Mouse (Mus musculus) liver (tissue): Measurements from ENCODE around the gene Clec12b.
"Not testable (repeated sequence)": the region's sequence is repeated elsewhere in the genome, so short reads cannot be mapped to it uniquely, and the experiment has no call there.

Source experiments
- DNase-seq: peaks from one replicate; pipeline ENCODE4 v3.0.0-alpha.2; 2020; ENCODE audit warnings: mixed read lengths

The Clec12b gene

DNA sequence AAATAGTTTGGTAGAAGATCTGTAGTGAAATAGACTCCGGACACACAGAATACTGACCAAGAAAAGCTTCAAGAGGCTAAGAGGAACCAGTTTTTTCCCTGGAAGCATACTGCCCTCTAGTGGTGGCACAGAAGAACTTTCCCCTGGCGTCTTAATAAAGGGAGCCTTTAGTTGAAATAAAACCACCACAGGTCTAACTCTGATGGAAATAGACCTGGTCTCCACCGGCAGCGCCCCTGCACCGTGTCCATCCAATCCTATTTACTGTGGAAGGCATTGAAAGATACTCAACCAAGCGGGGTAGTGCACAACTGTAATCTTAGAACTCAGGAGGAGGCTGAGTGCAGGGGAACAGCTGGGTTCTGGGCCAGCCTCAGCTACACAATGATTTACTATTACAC lies 19.7 kb downstream of the Clec12b start:
- peak; percentile 6 for DNase-seq

- DNase-seq = no peak
Measured at GRCm38 (mm10) chr6:129363942-129364341, 21.7 kb downstream of the Clec12b start.

GRCm38 (mm10) chr6:129359515-129359914 lies 26.2 kb downstream of the Clec12b start:
- no peak for DNase-seq

GRCm38 (mm10) chr6:129356430-129356829 lies 29.2 kb downstream of the Clec12b start:
- DNase-seq = no peak

DNA sequence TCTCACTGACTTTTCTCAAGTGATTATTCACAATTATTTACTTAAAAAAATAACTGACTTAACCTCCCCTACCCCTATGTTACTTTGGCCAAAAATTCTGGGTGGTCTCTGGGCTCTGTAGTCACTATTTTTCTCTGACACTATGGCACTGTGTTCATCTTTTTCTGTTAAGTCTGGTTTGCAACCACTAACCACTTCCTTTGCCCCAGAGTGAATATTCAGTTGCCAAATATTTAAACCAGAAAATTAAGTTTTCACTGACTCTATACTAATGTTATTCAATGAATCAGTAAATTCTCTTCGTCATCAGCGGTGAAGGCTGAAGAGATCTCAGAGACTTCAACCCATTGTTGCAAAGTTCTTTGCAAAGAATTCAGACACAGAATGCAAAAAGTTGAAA lies 29.9 kb downstream of the Clec12b start:
- DNase-seq = no peak

DNA sequence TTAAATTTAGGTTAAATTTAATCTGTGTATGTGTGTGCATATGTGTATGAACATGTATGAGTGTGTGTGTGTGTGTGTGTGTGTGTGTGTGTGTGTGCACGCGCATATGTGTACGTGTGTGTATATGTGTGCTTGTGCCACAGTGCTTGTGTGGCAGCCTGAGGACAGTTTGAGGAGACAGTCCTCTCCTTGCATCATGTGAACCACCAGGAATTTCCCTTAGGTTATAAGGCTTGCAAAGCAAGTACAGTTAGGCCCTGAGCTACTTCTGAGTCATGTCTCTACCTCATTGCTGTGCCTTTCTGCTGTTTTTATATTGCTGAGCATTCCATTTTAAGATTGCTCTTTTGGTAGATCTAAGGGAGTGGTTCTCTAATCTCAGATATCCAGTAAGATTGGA lies 34.6 kb downstream of the Clec12b start:
- no peak for DNase-seq

GRCm38 (mm10) chr6:129349524-129350352 lies 35.9 kb downstream of the Clec12b start:
- peak; percentile 26 for DNase-seq

GRCm38 (mm10) chr6:129344408-129344807 lies 41.3 kb downstream of the Clec12b start:
- no peak for DNase-seq

DNA sequence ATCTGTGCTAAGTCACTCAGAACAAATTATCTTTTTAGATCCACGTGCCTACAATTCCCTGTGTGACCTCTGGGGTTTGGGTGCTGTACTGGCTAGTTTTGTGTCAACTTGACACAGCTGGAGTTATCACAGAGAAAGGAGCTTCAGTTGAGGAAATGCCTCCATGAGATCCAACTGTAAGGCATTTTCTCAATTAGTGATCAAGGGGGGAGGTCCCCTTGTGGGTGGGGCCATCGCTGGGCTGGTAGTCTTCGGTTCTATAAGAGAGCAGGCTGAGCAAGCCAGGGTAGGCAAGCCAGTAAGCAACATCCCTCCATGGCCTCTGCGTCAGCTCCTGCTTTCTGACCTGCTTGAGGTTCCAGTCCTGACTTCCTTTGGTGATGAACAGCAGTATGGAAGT lies 43.3 kb downstream of the Clec12b start, which contains the start of gene Clec12a:
Clec12a (plus strand) TSS at position 301 of the 400 bp plus-strand sequence.
- DNase-seq = not testable (repeated sequence)

- DNase-seq = no peak
Measured at GRCm38 (mm10) chr6:129337751-129338150, 47.9 kb downstream of the Clec12b start.

DNA sequence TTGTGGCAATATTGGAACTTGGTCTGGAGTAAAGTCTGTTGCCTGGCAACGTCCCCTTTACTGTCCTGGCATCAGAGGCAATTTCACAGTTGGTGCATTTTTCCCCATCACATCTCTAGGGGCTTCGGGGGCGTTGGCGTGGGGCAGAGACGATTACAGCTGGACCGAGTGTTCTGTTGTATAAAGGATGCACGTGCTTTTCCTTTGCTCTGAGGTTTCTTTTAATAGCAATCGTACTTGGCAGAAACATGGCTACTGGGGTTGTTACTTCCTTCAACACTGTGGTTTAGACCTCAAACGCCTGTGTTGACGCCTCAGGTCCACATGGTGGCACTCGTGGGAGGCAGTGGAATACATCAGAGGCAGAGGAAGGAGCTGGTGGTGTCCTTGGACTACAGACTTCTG lies 52.0 kb downstream of the Clec12b start:
- peak; percentile 59 for DNase-seq

DNA sequence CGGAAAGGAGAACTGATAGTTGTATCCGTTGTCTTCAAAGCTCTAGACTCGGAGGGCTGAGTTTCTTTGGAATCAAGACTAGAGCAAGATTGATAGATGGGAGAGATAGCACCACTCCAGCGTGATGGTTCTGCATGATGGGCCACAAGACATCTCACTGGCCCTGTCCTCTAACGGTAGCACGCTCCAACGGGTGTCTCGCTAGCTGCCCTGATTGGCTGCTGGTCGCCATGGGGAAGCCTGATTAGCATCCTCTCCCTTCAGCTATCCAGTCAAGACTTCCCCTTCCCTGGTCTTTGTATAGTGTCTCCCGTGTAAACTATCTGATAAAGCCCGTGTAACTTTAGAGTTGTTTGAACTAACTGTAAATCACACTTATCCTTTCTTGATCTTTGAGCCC lies 54.1 kb downstream of the Clec12b start, which contains the start of gene 4922502D21Rik:
4922502D21Rik (minus strand) TSS at position 187 of the 400 bp plus-strand sequence.
- DNase-seq = no peak

- no peak for DNase-seq
Measured at GRCm38 (mm10) chr6:129326568-129327150, 59.0 kb downstream of the Clec12b start.

DNA sequence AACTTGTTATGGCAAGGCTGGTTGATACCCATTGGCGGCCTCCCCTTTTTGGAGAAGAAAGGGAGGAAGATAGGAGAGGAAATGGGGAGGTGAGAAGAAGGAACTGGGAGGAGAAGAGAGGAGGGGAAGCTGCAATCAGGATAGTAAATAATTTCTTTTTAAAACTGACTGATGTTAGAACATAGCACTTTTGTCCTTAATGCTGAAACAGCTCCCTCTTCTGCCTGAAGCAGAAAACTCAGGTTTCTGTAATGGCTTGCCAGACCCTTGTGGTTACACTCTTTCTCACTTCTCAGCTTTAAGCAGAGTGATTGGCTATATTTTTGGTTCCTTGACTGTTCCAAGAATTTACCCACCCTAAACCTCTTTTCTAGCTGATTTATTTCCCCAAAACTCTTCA lies 59.7 kb downstream of the Clec12b start:
- DNase-seq = no peak
